Mouse (Mus musculus) cerebellum, adult 2 months (tissue): ENCODE measurements at regions not wholly inside any gene's neighbourhood (a gene's known extent, or its start where the extent isn't known, plus 50 kb on each side); places are given as distances from the start of the nearest gene placed in this dataset.

ENCODE experiments used
- CTCF ChIP-seq: fragments of 200-500 bp; IDR thresholded peaks from 2 replicates; pipeline ENCODE4 v1.5.1; 2011; ENCODE audit warnings: low read depth, mild to moderate bottlenecking, control low read depth, low read length, moderate library complexity, borderline replicate concordance; ENCODE audit not compliant: insufficient read depth
- POLR2A ChIP-seq: fragments of 200-500 bp; IDR thresholded peaks from 2 replicates; pipeline ENCODE4 v1.6.1; 2011; ENCODE audit warnings: low read length, control low read depth, borderline replicate concordance; ENCODE audit not compliant: insufficient read depth

DNA sequence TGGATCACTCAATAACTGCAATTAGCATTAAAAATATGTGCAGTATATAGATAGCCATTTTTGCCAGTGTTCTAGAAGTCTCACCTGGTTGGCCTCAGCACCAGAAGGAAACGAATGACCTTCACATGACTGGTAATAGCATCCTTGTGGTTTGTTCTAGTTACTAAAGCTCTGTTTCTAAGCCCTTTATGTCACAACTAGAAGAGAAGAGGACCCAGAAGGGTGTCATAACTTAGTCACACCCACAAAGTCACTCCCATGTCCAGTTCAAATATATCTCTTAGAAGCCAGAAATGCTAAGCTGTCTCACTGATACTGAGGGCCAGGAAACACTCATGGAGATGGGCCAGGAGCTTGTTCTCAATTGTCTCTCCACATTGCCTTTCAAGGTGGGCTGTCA lies 170.5 kb upstream of the Cpeb2 start:
- TF ChIP-seq POLR2A (no peak), CTCF (no peak)
